Mouse (Mus musculus) hindbrain, postnatal 0 days (tissue): ENCODE results near the gene Cyp11a1. TPM values are rescaled to one million over a fixed set of nuclear protein-coding genes. Genes with fewer than 3 reads are reported as not detected.

Experiments
- ATAC-seq: fragments of 200-750 bp; cut with Nextera tagmentation; 2 replicates; pipeline ENCODE4 v1.8.0; 2017; ENCODE audit warnings: mild to moderate bottlenecking, moderate TSS enrichment, moderate library complexity
- DNase-seq: peaks from one replicate; pipeline ENCODE4 v3.0.0-alpha.2; 2015; ENCODE audit warnings: low spot score
- H3K27ac ChIP-seq: fragments of 300-500 bp; sonication (generic); 2 replicates; pipeline ENCODE4 v1.5.1; 2014; ENCODE audit warnings: mild to moderate bottlenecking
- H3K27me3 ChIP-seq: fragments of 300-500 bp; sonication (generic); 2 replicates; pipeline ENCODE4 v1.6.1; 2014; ENCODE audit warnings: low read length, mixed read lengths; ENCODE audit not compliant: insufficient read depth
- H3K36me3 ChIP-seq: fragments of 300-500 bp; sonication (generic); 2 replicates; pipeline ENCODE4 v1.6.1; 2014; ENCODE audit warnings: low read length, mixed read lengths; ENCODE audit not compliant: insufficient read depth
- H3K4me1 ChIP-seq: fragments of 300-500 bp; sonication (generic); 2 replicates; pipeline ENCODE4 v1.6.1; 2014; ENCODE audit warnings: antibody characterized with exemption, low read length, mixed read lengths; ENCODE audit not compliant: insufficient read depth
- H3K4me2 ChIP-seq: fragments of 300-500 bp; sonication (generic); 2 replicates; pipeline ENCODE4 v1.6.1; 2014; ENCODE audit warnings: low read depth, mild to moderate bottlenecking, low read length, moderate library complexity, mixed read lengths
- H3K4me3 ChIP-seq: fragments of 300-500 bp; sonication (generic); 2 replicates; pipeline ENCODE4 v1.5.1; 2014; ENCODE audit warnings: low read length
- H3K9ac ChIP-seq: fragments of 300-500 bp; sonication (generic); replicated peaks from 2 replicates; pipeline ENCODE4 v1.6.1; 2014; ENCODE audit warnings: mild to moderate bottlenecking, low read length, moderate library complexity, mixed read lengths
- H3K9me3 ChIP-seq: fragments of 300-500 bp; sonication (generic); 2 replicates; pipeline ENCODE4 v1.6.1; 2016; ENCODE audit warnings: low read length, mixed read lengths
- CTCF ChIP-seq: IDR thresholded peaks from 2 replicates; pipeline ENCODE4 v1.5.1; 2016; ENCODE audit warnings: antibody characterized with exemption, control low read depth, low read depth
- WGBS: fragments of 180-500 bp; shearing (Covaris S2); extraction: QIAGEN DNeasy Blood & Tissue Kit; methylation state at CpG from one replicate; pipeline ENCODE4 v1.1.7; 2014; 5-methylcytosine and 5-hydroxymethylcytosine counted together
- polyA plus RNA-seq: library from polyadenylated mRNA; unstranded; fragments of >200 nt; fragmentation: Nextera tagmentation; extraction: Ambion mirVana; gene quantifications from 2 replicates; pipeline ENCODE4 v1.2.1, GENCODE M21; 2015
- total RNA-seq: library from RNA; depleted of rRNA; stranded (reverse); fragments of >200 nt; gene quantifications from 2 replicates; pipeline ENCODE4 v1.2.3, GENCODE M21; 2014

Cyp11a1 gene
- total and polyA plus RNA-seq, 2 experiments from 2014 or later = 1.2 to 4.3 TPM

DNA sequence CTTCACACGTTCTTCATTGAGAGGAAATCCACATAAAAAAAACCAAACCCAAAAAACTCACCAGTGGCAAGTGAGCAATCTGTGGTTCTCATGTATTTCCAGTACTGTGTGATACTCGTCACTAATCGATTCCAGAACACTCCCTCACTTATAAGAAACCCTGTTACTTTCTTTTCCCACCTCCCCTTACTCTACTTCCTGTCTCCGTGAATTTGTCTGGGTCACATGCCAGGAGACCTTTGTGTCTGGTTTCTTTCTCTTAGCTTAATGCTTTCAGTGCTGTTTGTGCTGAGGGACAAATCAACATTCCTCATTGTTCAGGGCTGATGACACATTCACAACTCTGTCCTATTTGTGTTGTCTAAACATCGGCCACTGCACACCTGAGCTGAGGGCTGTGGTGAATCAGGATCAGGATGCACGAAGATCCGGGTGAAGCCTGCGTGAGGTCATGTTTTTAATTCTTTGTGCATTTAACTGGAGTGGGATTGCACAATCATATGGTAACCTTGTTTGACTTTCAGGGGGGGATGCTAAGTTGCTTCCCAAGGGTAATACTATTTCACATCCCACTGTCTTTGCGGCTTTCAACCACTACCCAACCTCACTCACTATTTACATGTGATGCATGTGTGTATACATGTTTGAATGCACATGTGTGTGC is 33.3 kb upstream of the Cyp11a1 start:
- Histone ChIP-seq H3K9ac (no peak overlapping the region), H3K27me3 (no peaks in the 10 kb centered on the region), H3K9me3 (no peaks in the 10 kb centered on the region), H3K4me2 (no peak overlapping the region), H3K4me3 (no peak overlapping the region), H3K27ac (no peak overlapping the region), H3K4me1 (0 out of 2 replicates have a peak, but pooled peaks cover 3% of the 10 kb centered on the region), H3K36me3 (no peaks in the 10 kb centered on the region)
- WGBS = 68% methylated on average over 9 of the region's 9 CpGs
- no peak for TF ChIP-seq CTCF
- DNase-seq = no peak
- no peak for ATAC-seq

GRCm38 (mm10) chr9:57973440-57974066 is 32.7 kb upstream of the Cyp11a1 start:
- H3K9ac ChIP-seq = no peak overlapping the region
- no peak overlapping the region for H3K4me2 ChIP-seq
- H3K4me1 ChIP-seq = no peaks in the 10 kb centered on the region
- H3K4me3 ChIP-seq = no peak overlapping the region
- DNase-seq = no peak
- H3K27ac ChIP-seq = no peak overlapping the region
- no peaks in the 10 kb centered on the region for H3K9me3 ChIP-seq
- H3K36me3 ChIP-seq = no peaks in the 10 kb centered on the region
- no peak for TF ChIP-seq CTCF
- no peak for ATAC-seq
- no peaks in the 10 kb centered on the region for H3K27me3 ChIP-seq
- 79% methylated on average over 6 of the region's 6 CpGs for WGBS

DNA sequence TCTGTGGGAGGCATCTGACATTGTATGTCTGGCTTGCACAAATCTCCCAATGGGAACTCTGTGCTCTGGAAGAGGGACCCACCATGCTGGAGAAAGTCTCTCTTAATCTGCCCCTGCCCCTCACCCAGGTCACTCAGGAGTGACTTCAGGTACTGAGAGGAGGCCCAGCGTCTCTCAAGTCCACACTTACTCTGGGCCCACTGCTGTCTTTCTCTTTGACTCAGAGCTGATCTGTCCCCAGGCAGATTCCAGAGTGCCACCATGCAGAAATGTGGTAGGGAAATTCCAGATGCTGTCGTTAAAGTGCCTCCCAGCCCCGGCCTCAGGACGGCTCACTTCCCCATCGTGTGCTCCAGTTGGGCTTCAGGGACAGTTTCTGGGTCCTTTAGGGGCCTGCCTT is 32.0 kb upstream of the Cyp11a1 start:
- no peak for TF ChIP-seq CTCF

DNA sequence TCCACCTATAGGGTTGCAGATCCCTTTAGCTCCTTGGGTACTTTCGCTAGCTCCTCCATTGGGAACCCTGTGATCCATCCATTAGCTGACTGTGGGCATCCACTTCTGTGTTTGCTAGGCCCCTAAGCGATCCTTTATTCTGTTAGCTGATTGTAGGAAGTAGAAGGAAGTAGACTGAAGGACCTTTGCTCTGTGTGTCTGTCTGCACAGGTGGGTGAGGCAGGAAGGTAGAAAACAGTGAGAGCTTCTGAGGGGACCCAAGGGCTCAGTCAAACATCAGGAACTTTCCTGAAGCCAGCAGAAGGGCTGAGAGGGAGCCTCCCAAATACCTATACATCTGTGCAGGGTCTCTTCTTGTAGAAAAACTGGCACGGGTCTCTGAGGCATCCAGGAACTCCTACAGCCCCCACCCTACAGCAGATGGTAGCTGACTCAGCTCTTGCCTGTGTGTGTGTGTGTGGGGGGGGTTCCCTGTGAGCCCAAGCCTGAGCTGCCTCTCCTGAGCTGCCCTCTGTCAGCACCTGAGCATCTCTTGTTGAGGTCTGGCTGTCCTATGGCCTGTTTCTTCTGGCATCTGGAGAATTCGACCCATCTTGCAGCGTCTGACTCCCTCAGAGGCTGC is 30.9 kb upstream of the Cyp11a1 start:
- ATAC-seq = no peak
- H3K36me3 ChIP-seq = no peaks in the 10 kb centered on the region
- no peak for TF ChIP-seq CTCF
- H3K4me3 ChIP-seq = no peak overlapping the region
- H3K9ac ChIP-seq = no peak overlapping the region
- 79% methylated on average over 5 of the region's 5 CpGs for WGBS
- H3K4me1 ChIP-seq = no peaks in the 10 kb centered on the region
- H3K4me2 ChIP-seq = no peak overlapping the region
- no peaks in the 10 kb centered on the region for H3K27me3 ChIP-seq
- no peaks in the 10 kb centered on the region for H3K9me3 ChIP-seq
- H3K27ac ChIP-seq = no peak overlapping the region
- DNase-seq = no peak

More for the DNA sequence above, 32.0 kb upstream of the Cyp11a1 start:
- Histone ChIP-seq H3K36me3 (no peaks in the 10 kb centered on the region), H3K9ac (no peak overlapping the region), H3K27me3 (no peaks in the 10 kb centered on the region), H3K9me3 (no peaks in the 10 kb centered on the region), H3K4me2 (no peak overlapping the region), H3K4me3 (no peak overlapping the region), H3K4me1 (no peaks in the 10 kb centered on the region), H3K27ac (no peak overlapping the region)
- ATAC-seq = no peak
- no peak for DNase-seq
- 80% methylated on average over 5 of the region's 5 CpGs for WGBS

- ATAC-seq (no peak), DNase-seq (no peak)
- H3K36me3 ChIP-seq = no peaks in the 10 kb centered on the region
- TF ChIP-seq CTCF = no peak
- H3K4me3 ChIP-seq = no peak overlapping the region
- no peaks in the 10 kb centered on the region for H3K4me1 ChIP-seq
- no peak overlapping the region for H3K9ac ChIP-seq
- WGBS = 77% methylated on average over 6 of the region's 6 CpGs
- no peak overlapping the region for H3K27ac ChIP-seq
- H3K9me3 ChIP-seq = no peaks in the 10 kb centered on the region
- H3K27me3 ChIP-seq = no peaks in the 10 kb centered on the region
- no peak overlapping the region for H3K4me2 ChIP-seq
These were observed 28.2 kb upstream of the Cyp11a1 start for GRCm38 (mm10) chr9:57978025-57978424.

- DNase-seq = no peak
- no peaks in the 10 kb centered on the region for H3K27me3 ChIP-seq
- no peaks in the 10 kb centered on the region for H3K36me3 ChIP-seq
- H3K27ac ChIP-seq = no peak overlapping the region
- 86% methylated on average over 3 of the region's 3 CpGs for WGBS
- no peak for ATAC-seq
- H3K9me3 ChIP-seq = no peaks in the 10 kb centered on the region
- no peak overlapping the region for H3K4me2 ChIP-seq
- H3K9ac ChIP-seq = no peak overlapping the region
- no peaks in the 10 kb centered on the region for H3K4me1 ChIP-seq
- TF ChIP-seq CTCF = no peak
- no peak overlapping the region for H3K4me3 ChIP-seq
These were observed 27.4 kb upstream of the Cyp11a1 start for GRCm38 (mm10) chr9:57978858-57979257.

DNA sequence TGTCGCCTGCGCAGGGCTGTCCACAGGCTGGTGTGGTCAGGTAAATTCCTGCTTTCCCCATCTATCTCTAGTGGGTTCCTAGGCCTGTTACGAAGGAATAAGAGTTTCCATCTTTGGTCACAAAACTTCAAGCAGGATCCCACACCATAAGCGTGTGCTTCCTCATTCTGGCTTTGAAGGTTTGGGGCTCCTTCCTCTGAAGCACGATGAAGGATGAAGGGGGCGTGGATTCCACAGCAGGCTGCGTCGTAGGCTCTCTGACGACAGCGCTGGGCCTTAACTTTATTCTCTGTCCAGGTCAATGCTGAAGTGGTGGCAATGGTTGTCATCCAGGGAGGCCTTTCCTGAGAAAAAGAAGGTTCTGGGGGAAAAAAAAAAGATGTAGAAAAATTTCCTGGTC is 25.6 kb upstream of the Cyp11a1 start:
- DNase-seq (no peak), ATAC-seq (no peak)
- Histone ChIP-seq H3K4me1 (no peaks in the 10 kb centered on the region), H3K9me3 (no peaks in the 10 kb centered on the region), H3K36me3 (no peaks in the 10 kb centered on the region), H3K9ac (no peak overlapping the region), H3K27ac (no peak overlapping the region), H3K4me3 (no peak overlapping the region), H3K27me3 (no peaks in the 10 kb centered on the region), H3K4me2 (no peak overlapping the region)
- no peak for TF ChIP-seq CTCF
- WGBS = 86% methylated on average over 10 of the region's 10 CpGs
